Mouse (Mus musculus) cortical plate, adult 2 months (tissue): ENCODE data around the gene Ascc1.

Experiments used
- CTCF ChIP-seq: fragments of 200-500 bp; IDR thresholded peaks from 2 replicates; pipeline ENCODE4 v1.5.1; 2011; ENCODE audit warnings: mild to moderate bottlenecking, control low read depth, low read length; ENCODE audit not compliant: insufficient read depth; ENCODE audit errors: extremely low read depth
- POLR2A ChIP-seq: fragments of 200-500 bp; IDR thresholded peaks from 2 replicates; pipeline ENCODE4 v1.6.1; 2011; ENCODE audit warnings: mild to moderate bottlenecking, low read length, control low read depth; ENCODE audit not compliant: insufficient read depth; ENCODE audit errors: extremely low read depth

GRCm38 (mm10) chr10:60062931-60063330 is 60.3 kb downstream of the Ascc1 start:
- TF ChIP-seq POLR2A (no peak), CTCF (no peak)
